Mouse (Mus musculus): ENCODE results near the gene Usp48. TPM values are rescaled to one million over a fixed set of nuclear protein-coding genes. Genes with fewer than 3 reads are reported as not detected.

Usp48 gene
- polyA plus RNA-seq, 1 experiment from 2014 or later = 76.8 TPM

DNA sequence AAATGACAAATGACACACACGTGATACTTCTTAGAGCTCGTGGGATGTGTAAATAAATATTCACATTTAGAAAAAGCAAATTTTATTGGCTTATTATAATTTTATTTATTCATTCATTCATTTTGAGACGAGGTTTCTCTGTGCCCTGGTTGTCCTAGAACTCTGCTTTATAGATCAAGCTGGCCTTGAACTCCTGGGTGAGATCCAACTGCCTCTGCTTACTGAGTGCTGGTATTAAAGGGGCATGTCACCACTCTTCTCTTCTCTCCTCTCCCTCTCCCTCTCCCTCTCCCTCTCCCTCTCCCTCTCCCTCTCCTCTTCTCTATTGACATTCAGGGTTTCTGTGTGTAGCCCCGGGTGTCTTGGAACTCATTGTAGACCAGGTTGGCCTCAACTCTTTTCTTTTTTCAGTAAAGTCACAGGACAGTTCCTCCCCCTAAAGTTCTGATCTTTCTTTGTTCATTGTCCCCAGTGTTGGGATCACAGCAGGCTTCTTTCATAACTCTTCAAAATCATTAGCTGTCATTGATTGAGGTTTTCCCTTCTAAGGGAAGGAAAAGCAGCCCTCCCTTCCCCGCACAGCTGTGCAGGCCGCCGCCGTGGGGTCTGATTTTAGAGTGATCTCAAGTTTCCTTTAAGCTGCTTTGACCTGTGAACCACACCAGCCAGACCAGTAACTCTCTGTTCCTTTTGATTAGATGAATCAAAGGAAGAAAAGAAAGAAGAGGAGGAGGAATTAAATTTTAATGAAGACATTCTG, 34.1 kb downstream of the Usp48 start:
- Histone ChIP-seq H3K9me3 (ENCODE audit: control insufficient read depth, low read length) (no peaks in the 10 kb centered on the region), H3K4me1 (ENCODE audit: control insufficient read depth, insufficient read depth, low read length) (no peaks in the 10 kb centered on the region), H3K36me3 (ENCODE audit: control insufficient read depth, insufficient read depth, low read length) (peaks cover 88% of the 10 kb centered on the region), H3K27ac (replicated peaks; ENCODE audit: low read depth, low read length) (no peak overlapping the region), H3K9ac (replicated peaks; ENCODE audit: low read length) (no peak overlapping the region), H3K27me3 (ENCODE audit: control insufficient read depth, insufficient read depth, low read length) (no peaks in the 10 kb centered on the region), H3K4me2 (ENCODE audit: low read length) (no peak overlapping the region), H3K4me3 (replicated peaks; ENCODE audit: low read depth, low read length) (no peak overlapping the region)
- 42% methylated on average over 8 of the region's 8 CpGs for WGBS
- ATAC-seq (ENCODE audit: low FRiP score, low TSS enrichment) (no peak), DNase-seq (peak; percentile 15)

- Histone ChIP-seq H3K27me3 (ENCODE audit: control insufficient read depth, insufficient read depth, low read length) (no peaks in the 10 kb centered on the region), H3K4me1 (ENCODE audit: control insufficient read depth, insufficient read depth, low read length) (no peaks in the 10 kb centered on the region), H3K4me3 (replicated peaks; ENCODE audit: low read depth, low read length) (no peak overlapping the region), H3K36me3 (ENCODE audit: control insufficient read depth, insufficient read depth, low read length) (peaks cover 88% of the 10 kb centered on the region), H3K9ac (replicated peaks; ENCODE audit: low read length) (no peak overlapping the region), H3K27ac (replicated peaks; ENCODE audit: low read depth, low read length) (no peak overlapping the region), H3K4me2 (ENCODE audit: low read length) (no peak overlapping the region), H3K9me3 (ENCODE audit: control insufficient read depth, low read length) (no peaks in the 10 kb centered on the region)
- no peak for DNase-seq
- ATAC-seq (ENCODE audit: low FRiP score, low TSS enrichment) = no peak
- 82% methylated on average over 6 of the region's 6 CpGs for WGBS
Measured at GRCm38 (mm10) chr4:137628400-137628799, 34.8 kb downstream of the Usp48 start.

- no peak overlapping the region for H3K4me3 ChIP-seq (replicated peaks; ENCODE audit: low read depth, low read length)
- 90% methylated on average over 7 of the region's 7 CpGs for WGBS
- H3K27me3 ChIP-seq (ENCODE audit: control insufficient read depth, insufficient read depth, low read length) = no peaks in the 10 kb centered on the region
- H3K4me2 ChIP-seq (ENCODE audit: low read length) = no peak overlapping the region
- H3K36me3 ChIP-seq (ENCODE audit: control insufficient read depth, insufficient read depth, low read length) = peaks cover 87% of the 10 kb centered on the region
- no peak overlapping the region for H3K9ac ChIP-seq (replicated peaks; ENCODE audit: low read length)
- ATAC-seq (ENCODE audit: low FRiP score, low TSS enrichment) = no peak
- H3K27ac ChIP-seq (replicated peaks; ENCODE audit: low read depth, low read length) = no peak overlapping the region
- H3K4me1 ChIP-seq (ENCODE audit: control insufficient read depth, insufficient read depth, low read length) = no peaks in the 10 kb centered on the region
- no peak for DNase-seq
- no peaks in the 10 kb centered on the region for H3K9me3 ChIP-seq (ENCODE audit: control insufficient read depth, low read length)
Measured at GRCm38 (mm10) chr4:137629354-137629753, 35.8 kb downstream of the Usp48 start.

GRCm38 (mm10) chr4:137630153-137630552, 36.6 kb downstream of the Usp48 start:
- H3K36me3 ChIP-seq (ENCODE audit: control insufficient read depth, insufficient read depth, low read length) = peaks cover 86% of the 10 kb centered on the region
- ATAC-seq (ENCODE audit: low FRiP score, low TSS enrichment) (no peak), DNase-seq (no peak)
- WGBS = 92% methylated on average over 2 of the region's 2 CpGs
- H3K4me1 ChIP-seq (ENCODE audit: control insufficient read depth, insufficient read depth, low read length) = no peaks in the 10 kb centered on the region
- no peaks in the 10 kb centered on the region for H3K9me3 ChIP-seq (ENCODE audit: control insufficient read depth, low read length)
- no peaks in the 10 kb centered on the region for H3K27me3 ChIP-seq (ENCODE audit: control insufficient read depth, insufficient read depth, low read length)
- no peak overlapping the region for H3K9ac ChIP-seq (replicated peaks; ENCODE audit: low read length)
- no peak overlapping the region for H3K4me3 ChIP-seq (replicated peaks; ENCODE audit: low read depth, low read length)
- H3K4me2 ChIP-seq (ENCODE audit: low read length) = no peak overlapping the region
- H3K27ac ChIP-seq (replicated peaks; ENCODE audit: low read depth, low read length) = no peak overlapping the region

GRCm38 (mm10) chr4:137631596-137631995, 38.0 kb downstream of the Usp48 start:
- H3K4me1 ChIP-seq (ENCODE audit: control insufficient read depth, insufficient read depth, low read length) = no peaks in the 10 kb centered on the region
- H3K36me3 ChIP-seq (ENCODE audit: control insufficient read depth, insufficient read depth, low read length) = peaks cover 91% of the 10 kb centered on the region
- ATAC-seq (ENCODE audit: low FRiP score, low TSS enrichment) (no peak), DNase-seq (no peak)
- 81% methylated on average over 3 of the region's 3 CpGs for WGBS
- H3K9me3 ChIP-seq (ENCODE audit: control insufficient read depth, low read length) = no peaks in the 10 kb centered on the region
- H3K27ac ChIP-seq (replicated peaks; ENCODE audit: low read depth, low read length) = no peak overlapping the region
- H3K4me2 ChIP-seq (ENCODE audit: low read length) = no peak overlapping the region
- no peak overlapping the region for H3K9ac ChIP-seq (replicated peaks; ENCODE audit: low read length)
- H3K4me3 ChIP-seq (replicated peaks; ENCODE audit: low read depth, low read length) = no peak overlapping the region
- no peaks in the 10 kb centered on the region for H3K27me3 ChIP-seq (ENCODE audit: control insufficient read depth, insufficient read depth, low read length)

DNA sequence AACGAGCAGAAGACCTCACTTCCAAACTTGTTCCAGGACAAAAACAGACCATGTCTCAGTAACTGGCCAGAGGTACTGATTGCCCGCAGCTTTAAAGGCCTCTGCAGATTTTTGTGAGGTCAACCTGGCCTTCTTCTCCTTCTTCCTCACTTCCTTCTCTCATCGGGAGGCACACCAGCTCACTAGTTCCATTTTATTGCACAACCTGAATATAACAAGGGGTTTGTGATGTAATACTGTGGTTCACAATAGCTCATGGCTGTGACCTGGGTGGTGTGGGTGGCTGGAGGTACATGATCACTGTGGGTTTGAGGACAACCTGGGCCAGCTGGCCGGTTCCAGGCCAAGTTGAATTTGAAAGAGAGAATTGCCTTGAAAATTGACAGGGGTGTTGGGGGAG, 39.8 kb downstream of the Usp48 start:
- peaks cover 96% of the 10 kb centered on the region for H3K36me3 ChIP-seq (ENCODE audit: control insufficient read depth, insufficient read depth, low read length)
- no peak for ATAC-seq (ENCODE audit: low FRiP score, low TSS enrichment)
- H3K4me2 ChIP-seq (ENCODE audit: low read length) = no peak overlapping the region
- no peaks in the 10 kb centered on the region for H3K9me3 ChIP-seq (ENCODE audit: control insufficient read depth, low read length)
- no peaks in the 10 kb centered on the region for H3K27me3 ChIP-seq (ENCODE audit: control insufficient read depth, insufficient read depth, low read length)
- no peak overlapping the region for H3K9ac ChIP-seq (replicated peaks; ENCODE audit: low read length)
- no peak overlapping the region for H3K27ac ChIP-seq (replicated peaks; ENCODE audit: low read depth, low read length)
- 94% methylated on average over 4 of the region's 4 CpGs for WGBS
- DNase-seq = no peak
- no peak overlapping the region for H3K4me3 ChIP-seq (replicated peaks; ENCODE audit: low read depth, low read length)
- no peaks in the 10 kb centered on the region for H3K4me1 ChIP-seq (ENCODE audit: control insufficient read depth, insufficient read depth, low read length)

DNA sequence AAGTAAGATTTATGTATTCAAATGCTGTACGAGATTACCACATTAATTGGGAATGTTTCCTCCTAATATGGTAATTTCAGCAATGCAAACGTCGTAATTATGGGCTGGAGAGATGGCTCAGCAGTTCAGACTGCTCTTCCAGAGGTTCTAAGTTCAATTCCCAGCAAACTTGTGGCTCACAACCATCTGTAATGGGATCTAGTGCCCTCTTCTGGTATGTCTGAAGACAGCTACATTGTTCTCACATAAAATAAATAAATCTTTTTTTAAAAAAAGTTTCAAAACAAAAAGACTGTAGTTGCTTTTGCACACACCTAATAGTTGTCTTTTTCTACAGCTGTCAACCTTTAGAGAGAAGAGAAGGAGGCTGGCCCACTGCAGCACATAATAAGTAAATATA, 43.0 kb downstream of the Usp48 start:
- WGBS = 93% methylated on average over 3 of the region's 3 CpGs
- no peak for ATAC-seq (ENCODE audit: low FRiP score, low TSS enrichment)
- H3K36me3 ChIP-seq (ENCODE audit: control insufficient read depth, insufficient read depth, low read length) = peaks cover 94% of the 10 kb centered on the region

DNA sequence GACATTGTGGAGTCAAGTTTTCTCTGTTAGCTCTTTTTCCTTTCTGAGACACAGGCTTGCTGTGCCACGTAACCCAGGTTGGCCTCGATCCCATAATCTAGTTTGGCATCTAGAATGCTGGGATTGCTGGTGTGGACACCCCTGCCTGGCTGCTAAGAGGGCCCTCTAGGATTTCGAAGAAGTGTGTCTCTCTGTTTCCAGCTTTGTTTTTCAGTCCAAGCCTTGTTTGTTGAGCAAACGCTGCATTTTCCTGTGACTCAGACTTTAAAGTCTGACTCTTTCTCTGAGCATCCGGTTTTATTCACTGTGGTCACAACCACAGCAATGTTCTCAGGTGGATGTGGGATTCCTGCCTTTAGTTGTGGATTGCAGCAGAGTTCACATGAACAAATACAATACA, 48.0 kb downstream of the Usp48 start:
- H3K27me3 ChIP-seq (ENCODE audit: control insufficient read depth, insufficient read depth, low read length) = no peaks in the 10 kb centered on the region
- no peaks in the 10 kb centered on the region for H3K9me3 ChIP-seq (ENCODE audit: control insufficient read depth, low read length)
- no peaks in the 10 kb centered on the region for H3K4me1 ChIP-seq (ENCODE audit: control insufficient read depth, insufficient read depth, low read length)
- no peak overlapping the region for H3K27ac ChIP-seq (replicated peaks; ENCODE audit: low read depth, low read length)
- DNase-seq (no peak), ATAC-seq (ENCODE audit: low FRiP score, low TSS enrichment) (no peak)
- WGBS = 80% methylated on average over 5 of the region's 5 CpGs
- no peak overlapping the region for H3K4me3 ChIP-seq (replicated peaks; ENCODE audit: low read depth, low read length)
- H3K36me3 ChIP-seq (ENCODE audit: control insufficient read depth, insufficient read depth, low read length) = peaks cover 81% of the 10 kb centered on the region
- no peak overlapping the region for H3K4me2 ChIP-seq (ENCODE audit: low read length)
- H3K9ac ChIP-seq (replicated peaks; ENCODE audit: low read length) = no peak overlapping the region

More for the DNA sequence above, 43.0 kb downstream of the Usp48 start:
- Histone ChIP-seq H3K27ac (replicated peaks; ENCODE audit: low read depth, low read length) (no peak overlapping the region), H3K27me3 (ENCODE audit: control insufficient read depth, insufficient read depth, low read length) (no peaks in the 10 kb centered on the region), H3K9me3 (ENCODE audit: control insufficient read depth, low read length) (no peaks in the 10 kb centered on the region), H3K9ac (replicated peaks; ENCODE audit: low read length) (no peak overlapping the region), H3K4me2 (ENCODE audit: low read length) (no peak overlapping the region), H3K4me1 (ENCODE audit: control insufficient read depth, insufficient read depth, low read length) (no peaks in the 10 kb centered on the region), H3K4me3 (replicated peaks; ENCODE audit: low read depth, low read length) (no peak overlapping the region)
- DNase-seq = no peak

DNA sequence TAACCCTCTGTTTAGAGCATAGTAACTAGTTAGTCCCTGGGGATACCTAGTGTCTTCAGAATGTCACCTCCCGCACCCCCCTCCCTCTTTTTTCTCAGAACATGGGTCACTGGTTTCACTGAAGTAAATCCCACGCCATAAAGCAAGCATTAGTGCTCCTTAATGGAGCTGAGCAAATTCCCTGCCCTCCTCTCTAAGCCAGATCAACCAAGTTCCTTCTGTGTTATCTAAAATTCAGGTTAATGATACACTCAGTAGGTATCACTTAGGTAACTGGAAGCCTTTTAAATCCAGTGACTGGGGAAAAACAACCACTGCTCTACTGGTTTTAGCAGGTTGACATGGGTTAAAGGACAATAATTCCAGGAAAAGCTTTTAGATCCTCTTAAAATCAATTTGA, 48.5 kb downstream of the Usp48 start:
- no peak overlapping the region for H3K9ac ChIP-seq (replicated peaks; ENCODE audit: low read length)
- H3K4me2 ChIP-seq (ENCODE audit: low read length) = no peak overlapping the region
- WGBS = 37% methylated on average over 2 of the region's 2 CpGs
- no peak overlapping the region for H3K4me3 ChIP-seq (replicated peaks; ENCODE audit: low read depth, low read length)
- no peaks in the 10 kb centered on the region for H3K27me3 ChIP-seq (ENCODE audit: control insufficient read depth, insufficient read depth, low read length)
- H3K9me3 ChIP-seq (ENCODE audit: control insufficient read depth, low read length) = no peaks in the 10 kb centered on the region
- peaks cover 80% of the 10 kb centered on the region for H3K36me3 ChIP-seq (ENCODE audit: control insufficient read depth, insufficient read depth, low read length)
- ATAC-seq (ENCODE audit: low FRiP score, low TSS enrichment) (no peak), DNase-seq (no peak)
- H3K27ac ChIP-seq (replicated peaks; ENCODE audit: low read depth, low read length) = no peak overlapping the region
- no peaks in the 10 kb centered on the region for H3K4me1 ChIP-seq (ENCODE audit: control insufficient read depth, insufficient read depth, low read length)

Data from midbrain, embryonic 14.5 days (tissue).